ENCODE assay signal across 17 mouse cellular contexts in the genomic region with DNA sequence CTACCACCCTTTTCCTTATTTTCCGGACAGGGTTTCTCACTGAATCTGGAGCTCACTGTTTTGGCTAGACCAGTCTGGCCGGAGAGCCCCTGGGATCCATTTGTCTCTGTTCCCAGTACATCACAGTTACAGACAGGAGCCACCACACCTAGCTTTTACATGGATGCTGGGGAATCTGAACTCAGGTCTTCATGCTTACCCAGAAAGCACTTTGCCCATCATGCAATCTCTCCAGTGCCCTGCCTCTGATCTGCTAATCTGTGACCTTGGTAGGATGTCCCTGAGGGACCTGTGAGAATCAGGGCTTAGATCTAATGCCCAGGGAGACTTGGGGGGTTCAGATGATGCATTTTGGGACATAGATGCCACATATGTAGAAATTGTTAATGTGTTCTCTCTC.
A peak's percentile ranks its signal among the peaks of the same experiment; 100 is the strongest.
DNase-seq lines count a peak whose midpoint lies in the region; TF ChIP-seq lines count a peak whose summit lies in the region.
"Had no signal": no experiment of that assay in that cellular context is flagged by ENCODE, and none has a peak within 500 bp of the region (broad histone marks: within the 10 kb centered on the region; RNA-seq: fewer than 3 reads in every experiment).

No protein-coding gene starts in this region.

- 0 out of 2 replicates have a peak, but pooled peaks cover 4% of the 10 kb centered on the region for H3K4me1 ChIP-seq in heart, embryonic 10.5 days
- H3K4me1 ChIP-seq in heart, adult 2 months (ENCODE audit: control insufficient read depth, insufficient read depth, low read length): peaks cover 2% of the 10 kb centered on the region; the same call in 1 of the 2 replicates

- no peak overlapping the region for H3K27ac ChIP-seq in heart, embryonic 10.5 days
- H3K27ac ChIP-seq in heart, adult 2 months: no peak overlapping the region

- H3K79me2 ChIP-seq in heart, adult 2 months (replicated peaks; ENCODE audit: control insufficient read depth, insufficient read depth, low read length): no peaks in the 10 kb centered on the region

- H3K4me3 ChIP-seq in heart, embryonic 10.5 days: no peak overlapping the region
- no peak overlapping the region for H3K4me3 ChIP-seq in heart, adult 2 months

- intact Hi-C loops in heart, postnatal 14 days (cut with DNase I): no loop called here
- intact Hi-C loops in heart, adult 2 months (cut with DNase I): no loop called here

- H3K36me3 ChIP-seq in heart, embryonic 10.5 days: no peaks in the 10 kb centered on the region
- no peaks in the 10 kb centered on the region for H3K36me3 ChIP-seq in heart, adult 2 months (ENCODE audit: control insufficient read depth, insufficient read depth, low read length)
- H3K36me3 ChIP-seq: G1E had no signal

- H3K9me3 ChIP-seq in heart, embryonic 10.5 days: no peaks in the 10 kb centered on the region
- H3K9me3 ChIP-seq: G1E had no signal

- TF ChIP-seq EP300 in heart, adult 2 months (IDR thresholded peaks at IDR 0.05; ENCODE audit: insufficient read depth, low read depth, low read length): no peak

- no peak for TF ChIP-seq POLR2A in heart, adult 2 months (IDR thresholded peaks at IDR 0.05; ENCODE audit: insufficient read depth, low read depth, low read length)

- no peak overlapping the region for H3K9ac ChIP-seq in heart, adult 2 months (ENCODE audit: low read depth, low read length)

- TF ChIP-seq CTCF in heart, adult 2 months (IDR thresholded peaks at IDR 0.05): no peak

- 78% methylated on average over 2 of the region's 2 CpGs for WGBS in heart, embryonic 10.5 days
- 94% methylated on average over 2 of the region's 2 CpGs for WGBS in heart, adult 2 months

- H3K27me3 ChIP-seq in heart, embryonic 10.5 days (ENCODE audit: insufficient read depth, poor library complexity, severe bottlenecking): 0 out of 2 replicates have a peak, but pooled peaks cover 4% of the 10 kb centered on the region
- no peaks in the 10 kb centered on the region for H3K27me3 ChIP-seq in heart, adult 2 months (ENCODE audit: control insufficient read depth, insufficient read depth, low read length)
- H3K27me3 ChIP-seq: CH12.LX, Patski had no signal

- peak; percentile 79 for DNase-seq in heart, adult 11 months
- DNase-seq in heart, postnatal 14 days: no peak
- DNase-seq in heart, embryonic 10.5 days (ENCODE audit: low spot score): peak; percentile 60
- no peak for DNase-seq in heart, adult 2 months
- DNase-seq: adrenal gland, adult 2 months; adrenal gland, adult 8-10 months; adrenal gland, postnatal 10 days; adrenal gland, postnatal 14 days; adrenal gland, postnatal 25 days; adrenal gland, postnatal 36 days; B cell, adult 2 months; cerebellum, adult 11 months; cerebellum, adult 11-12 months; cerebellum, adult 18-20 months had no signal

Comparison
In these comparisons a context has a peak if more than half of its experiments do, and no peak if none do; other contexts are left out.
1. DNase-seq: peak in heart, adult 11 months (single experiment) and heart, embryonic 10.5 days (single experiment); none in heart, postnatal 14 days (0 of 2) and heart, adult 2 months (0 of 2).